Mouse (Mus musculus) kidney, adult 9 months (tissue): ENCODE measurements at regions not wholly inside any gene's neighbourhood (a gene's known extent, or its start where the extent isn't known, plus 50 kb on each side); places are given as distances from the start of the nearest gene placed in this dataset.
A peak's percentile ranks its signal among the peaks of the same experiment; 100 is the strongest.

Experiments used
- DNase-seq: peaks from one replicate; pipeline ENCODE4 v3.0.0; 2022

GRCm38 (mm10) chr4:105469300-105469821 is 312.2 kb downstream of the Plpp3 start:
- DNase-seq, result no peak

- DNase-seq, result peak; percentile 6
Measured at GRCm38 (mm10) chr4:105474765-105475560, 314.7 kb upstream of the Gm12728 start.

GRCm38 (mm10) chr4:105476332-105476731 is 313.3 kb upstream of the Gm12728 start:
- no peak for DNase-seq

GRCm38 (mm10) chr4:105486376-105486775 is 303.3 kb upstream of the Gm12728 start:
- DNase-seq, result no peak

GRCm38 (mm10) chr4:105496176-105496575 is 293.5 kb upstream of the Gm12728 start:
- DNase-seq, result no peak

- peak; percentile 43 for DNase-seq
Measured at GRCm38 (mm10) chr4:105506190-105506589, 283.5 kb upstream of the Gm12728 start.

GRCm38 (mm10) chr4:105507221-105507620 is 282.4 kb upstream of the Gm12728 start:
- DNase-seq, result peak; percentile 67

- no peak for DNase-seq
Measured at GRCm38 (mm10) chr4:105509091-105509490, 280.6 kb upstream of the Gm12728 start.

GRCm38 (mm10) chr4:105510406-105510805 is 279.3 kb upstream of the Gm12728 start:
- DNase-seq, result no peak

- DNase-seq, result no peak
Measured at GRCm38 (mm10) chr4:105525135-105525534, 264.5 kb upstream of the Gm12728 start.

- DNase-seq, result no peak
Measured at GRCm38 (mm10) chr4:105526755-105527154, 262.9 kb upstream of the Gm12728 start.

GRCm38 (mm10) chr4:105527316-105527715 is 262.4 kb upstream of the Gm12728 start:
- no peak for DNase-seq

- no peak for DNase-seq
Measured at GRCm38 (mm10) chr4:105531651-105532425, 257.8 kb upstream of the Gm12728 start.

- peak; percentile 63 for DNase-seq
Measured at GRCm38 (mm10) chr4:105535451-105535850, 254.2 kb upstream of the Gm12728 start.

GRCm38 (mm10) chr4:105545486-105545885 is 244.2 kb upstream of the Gm12728 start:
- DNase-seq, result no peak

- no peak for DNase-seq
Measured at GRCm38 (mm10) chr4:105549744-105550440, 239.8 kb upstream of the Gm12728 start.

- DNase-seq, result peak; percentile 58
Measured at GRCm38 (mm10) chr4:105551966-105552685, 237.5 kb upstream of the Gm12728 start.

- no peak for DNase-seq
Measured at GRCm38 (mm10) chr4:105554994-105555393, 234.7 kb upstream of the Gm12728 start.

GRCm38 (mm10) chr4:105555941-105556340 is 233.7 kb upstream of the Gm12728 start:
- no peak for DNase-seq

GRCm38 (mm10) chr4:105557396-105557795 is 232.3 kb upstream of the Gm12728 start:
- peak; percentile 16 for DNase-seq

- no peak for DNase-seq
Measured at GRCm38 (mm10) chr4:105560055-105560454, 229.6 kb upstream of the Gm12728 start.

GRCm38 (mm10) chr4:105560781-105561180 is 228.9 kb upstream of the Gm12728 start:
- no peak for DNase-seq
